Comparison of ENCODE assay signal across 8 mouse cellular contexts in the genomic region with DNA sequence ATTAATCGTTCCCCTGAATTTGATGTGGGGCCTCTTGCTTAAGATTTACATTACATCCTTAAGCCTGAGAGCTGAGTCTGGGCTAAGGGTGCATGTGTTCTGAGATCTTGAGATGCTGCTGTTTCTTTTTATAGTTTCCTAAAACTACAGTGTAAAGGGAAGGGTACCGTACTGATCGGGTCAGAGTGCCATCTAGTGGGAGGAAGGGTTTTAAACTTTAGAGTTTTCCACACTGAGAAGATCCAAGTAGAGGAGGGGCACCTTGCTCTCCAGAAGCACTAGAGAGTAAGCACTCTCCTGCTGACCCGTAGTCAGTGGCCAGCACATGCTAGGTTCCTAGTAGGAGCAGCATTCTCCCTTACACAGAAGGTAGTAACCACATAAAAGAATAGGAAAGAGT. TPM values are rescaled to one million over a fixed set of nuclear protein-coding genes. Genes with fewer than 3 reads are reported as not detected.
DNase-seq lines count a peak whose midpoint lies in the region; TF ChIP-seq lines count a peak whose summit lies in the region.

No protein-coding gene starts in this region.

- H3K27ac ChIP-seq in layer of hippocampus, adult 2 months, result no peak overlapping the region

- no peak overlapping the region for H3K4me3 ChIP-seq in layer of hippocampus, adult 2 months

- TF ChIP-seq CTCF in layer of hippocampus, adult 2 months (conservative IDR thresholded peaks at IDR 0.05), result peak; percentile 74

- peak; percentile 9 for DNase-seq in adrenal gland, postnatal 14 days
- DNase-seq in adrenal gland, postnatal 4 days (ENCODE audit: low spot score in 2 of 2), result no peak
- peak; percentile 25 to 26 for DNase-seq in layer of hippocampus, adult 2 months (ENCODE audit: low spot score in 2 of 2)
- no peak for DNase-seq in layer of hippocampus, adult 9-11 months
- peak; percentile 11 for DNase-seq in MN1 (ENCODE audit: low spot score)
- peak; percentile 39 for DNase-seq in induced T-regulatory cell, adult 2 months (ENCODE audit: low read depth)
- no peak for DNase-seq in cerebellum, adult 8-10 months
- DNase-seq in ovary, postnatal 10 days (ENCODE audit: low spot score), result no peak

RNA-seq across cellular contexts. Expression of a gene that starts 33.2 kb away (rescaled TPM):
- 27.8 and 30.7 TPM in 2 replicates for total RNA-seq in adrenal gland, postnatal 14 days (2021)
- 10 to 100 TPM; 39.4 to 41.1 TPM for total RNA-seq in adrenal gland, postnatal 4 days (2021)
- total RNA-seq in layer of hippocampus, adult 2 months (2021), result 10 to 100 TPM; 33.5 to 35.0 TPM

RNA-seq across cellular contexts. Expression of a gene that starts 52.4 kb away (rescaled TPM):
- total RNA-seq in adrenal gland, postnatal 14 days (2021), result 17.8 and 19.6 TPM in 2 replicates
- total RNA-seq in adrenal gland, postnatal 4 days (2021), result 10 to 100 TPM; 21.1 to 21.2 TPM
- 10 to 100 TPM; 10.9 to 12.5 TPM for total RNA-seq in layer of hippocampus, adult 2 months (2021)

Comparison
In these comparisons a context has a peak if more than half of its experiments do, and no peak if none do; other contexts are left out.
1. DNase-seq: peak in adrenal gland, postnatal 14 days (single experiment), layer of hippocampus, adult 2 months (2 of 2), MN1 (single experiment) and induced T-regulatory cell, adult 2 months (single experiment); none in adrenal gland, postnatal 4 days (0 of 2), layer of hippocampus, adult 9-11 months (single experiment), cerebellum, adult 8-10 months (single experiment) and ovary, postnatal 10 days (single experiment).